Mouse (Mus musculus) lung, postnatal 0 days (tissue): ENCODE data around the gene Igf2bp1.

Source experiments
- CTCF ChIP-seq: IDR thresholded peaks from 2 replicates; pipeline ENCODE4 v1.5.1; 2016; ENCODE audit warnings: antibody characterized with exemption, mild to moderate bottlenecking
- EP300 ChIP-seq: IDR thresholded peaks from 2 replicates; pipeline ENCODE4 v1.6.1; 2016; ENCODE audit warnings: antibody characterized with exemption, mild to moderate bottlenecking, control low read depth

DNA sequence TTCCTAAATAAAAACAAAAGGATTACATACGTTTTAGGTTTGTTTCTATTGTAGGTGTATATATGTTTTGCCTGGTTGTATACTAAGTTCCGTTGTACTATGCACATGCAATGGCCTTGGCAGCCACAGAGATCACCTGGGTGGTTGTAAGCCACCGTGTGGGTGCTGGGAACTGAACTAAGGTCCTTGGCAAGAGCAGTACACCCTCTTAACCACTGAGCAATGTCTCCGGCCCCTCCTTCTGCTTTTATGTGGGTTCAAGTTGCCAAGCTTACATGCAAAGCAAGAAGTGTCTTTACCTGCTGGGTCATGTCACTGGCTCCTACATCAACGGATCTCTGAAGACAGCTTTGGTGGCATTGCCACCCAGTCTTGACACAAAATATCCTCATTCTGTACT lies 52.4 kb downstream of the Igf2bp1 start:
- TF ChIP-seq CTCF (no peak), EP300 (no peak)
